Comparison of ENCODE assay signal across 7 mouse cellular contexts in genomic region chr15:37120381-37120780, GRCm38 (mm10).
DNase-seq lines count a peak whose midpoint lies in the region; ATAC-seq and TF ChIP-seq lines count a peak whose summit lies in the region.

No protein-coding gene starts in this region.

- H3K27ac ChIP-seq in forebrain, embryonic 16.5 days (ENCODE audit: low read length): no peak overlapping the region
- no peak overlapping the region for H3K27ac ChIP-seq in left cerebral cortex, adult 2 months
- H3K27ac ChIP-seq in midbrain, embryonic 13.5 days: no peak overlapping the region

- no peaks in the 10 kb centered on the region for H3K9me3 ChIP-seq in forebrain, embryonic 16.5 days (ENCODE audit: control insufficient read depth, low read length)
- no peaks in the 10 kb centered on the region for H3K9me3 ChIP-seq in midbrain, embryonic 13.5 days

- H3K27me3 ChIP-seq in forebrain, embryonic 16.5 days (replicated peaks; ENCODE audit: control insufficient read depth, insufficient read depth, low read length): no peaks in the 10 kb centered on the region
- no peaks in the 10 kb centered on the region for H3K27me3 ChIP-seq in midbrain, embryonic 13.5 days

- intact Hi-C loops in left cerebral cortex, adult 2 months (cut with DNase I): loop anchor here (2.0 to 10.0 kb wide), 4 partner anchors 207 to 802 kb away; no protein-coding TSS in a partner anchor

- no peak overlapping the region for H3K9ac ChIP-seq in forebrain, embryonic 16.5 days (replicated peaks; ENCODE audit: low read depth, low read length)
- H3K9ac ChIP-seq in midbrain, embryonic 13.5 days (replicated peaks): no peak overlapping the region

- no peaks in the 10 kb centered on the region for H3K4me1 ChIP-seq in forebrain, embryonic 16.5 days (replicated peaks; ENCODE audit: control insufficient read depth, insufficient read depth, low read length)
- no peaks in the 10 kb centered on the region for H3K4me1 ChIP-seq in midbrain, embryonic 13.5 days (replicated peaks)

- no peak overlapping the region for H3K4me3 ChIP-seq in forebrain, embryonic 16.5 days (replicated peaks; ENCODE audit: low read length)
- H3K4me3 ChIP-seq in left cerebral cortex, adult 2 months: no peak overlapping the region
- H3K4me3 ChIP-seq in midbrain, embryonic 13.5 days (replicated peaks): no peak overlapping the region

- H3K36me3 ChIP-seq in forebrain, embryonic 16.5 days (ENCODE audit: control insufficient read depth, insufficient read depth): no peaks in the 10 kb centered on the region
- no peaks in the 10 kb centered on the region for H3K36me3 ChIP-seq in midbrain, embryonic 13.5 days

- peak; percentile 97 for TF ChIP-seq CTCF in left cerebral cortex, adult 2 months (IDR thresholded peaks at IDR 0.05)

- DNase-seq in Muller cell, postnatal 12 days (ENCODE audit: inconsistent ontology term): peak; percentile 91
- peak; percentile 40 for DNase-seq in c-Kit-positive CD71-positive TER-119-positive erythroid progenitor cells, embryonic 14.5 days (ENCODE audit: low spot score)
- peak; percentile 77 to 86 for DNase-seq in left cerebral cortex, adult 2 months (ENCODE audit: extremely low spot score in 1 of 2, low spot score in 2 of 2)
- peak; percentile 33 for DNase-seq in spleen, postnatal 36 days (ENCODE audit: low spot score in 2 of 2)

- 19% methylated on average over 6 of the region's 6 CpGs for WGBS in forebrain, embryonic 16.5 days
- 17% methylated on average over 6 of the region's 6 CpGs for WGBS in midbrain, embryonic 13.5 days

- no peak overlapping the region for H3K4me2 ChIP-seq in forebrain, embryonic 16.5 days (ENCODE audit: low read length)
- H3K4me2 ChIP-seq in midbrain, embryonic 13.5 days (replicated peaks): no peak overlapping the region

- peak; percentile 43; the same call in 1 of the 2 replicates for ATAC-seq in forebrain, embryonic 16.5 days
- ATAC-seq in inflammation-experienced regulatory T-cells, adult 6 months: peak; percentile 50
- ATAC-seq in midbrain, embryonic 13.5 days: peak; percentile 55; the same call in 1 of the 2 replicates

Comparison
In these comparisons a context has a peak if more than half of its experiments do, and no peak if none do; other contexts are left out.
1. DNase-seq: peak in every context shown above with its lines; median percentile 91 in Muller cell, postnatal 12 days; 82 in left cerebral cortex, adult 2 months; 40 in c-Kit-positive CD71-positive TER-119-positive erythroid progenitor cells, embryonic 14.5 days; 33 in spleen, postnatal 36 days.